Mouse (Mus musculus): ENCODE results near the gene Dynlt1a. TPM values are rescaled to one million over a fixed set of nuclear protein-coding genes. Genes with fewer than 3 reads are reported as not detected.
A peak's percentile ranks its signal among the peaks of the same experiment; 100 is the strongest.
"Not testable (repeated sequence)": the region's sequence is repeated elsewhere in the genome, so short reads cannot be mapped to it uniquely, and the experiment has no call there.

The Dynlt1a gene
- 1 to 10 TPM; 1.2 TPM for total RNA-seq (2021)

DNA sequence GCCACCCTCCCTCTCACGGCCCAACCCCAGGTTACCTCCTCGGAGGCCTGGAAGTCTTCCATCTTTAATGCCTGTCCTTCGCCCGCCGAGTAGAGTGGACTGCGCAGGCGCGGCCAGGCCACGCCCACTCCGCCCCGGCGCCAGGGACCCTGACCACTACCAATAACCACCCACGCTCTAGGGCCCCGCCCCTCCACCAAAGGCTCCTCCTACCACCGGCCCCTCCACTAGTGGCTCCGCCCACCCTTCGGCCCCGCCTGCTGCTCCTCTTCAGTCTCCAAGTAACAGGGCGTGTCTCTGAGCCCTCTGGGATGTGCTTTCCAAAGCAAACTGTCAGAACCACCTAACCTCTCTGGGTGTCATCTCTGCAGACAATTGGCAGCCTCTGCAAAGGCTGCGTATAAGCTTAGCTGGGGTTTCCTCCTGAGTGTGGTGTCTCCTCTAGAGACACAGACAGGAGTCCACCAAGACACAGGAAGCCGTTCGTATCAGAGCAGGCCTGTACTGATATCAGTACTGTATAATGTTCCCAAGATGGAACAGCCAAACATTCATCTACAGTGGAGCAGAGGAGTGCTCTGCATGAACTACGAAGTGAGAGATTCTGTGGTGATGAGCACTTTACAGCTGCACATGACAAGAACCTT is at the start of gene Dynlt1a:
Dynlt1a (minus strand) TSS at position 162 of the 647 bp plus-strand sequence.
- peak; percentile 97 to 99 for DNase-seq
- intact Hi-C loops (cut with DNase I) = not testable (repeated sequence)

DNA sequence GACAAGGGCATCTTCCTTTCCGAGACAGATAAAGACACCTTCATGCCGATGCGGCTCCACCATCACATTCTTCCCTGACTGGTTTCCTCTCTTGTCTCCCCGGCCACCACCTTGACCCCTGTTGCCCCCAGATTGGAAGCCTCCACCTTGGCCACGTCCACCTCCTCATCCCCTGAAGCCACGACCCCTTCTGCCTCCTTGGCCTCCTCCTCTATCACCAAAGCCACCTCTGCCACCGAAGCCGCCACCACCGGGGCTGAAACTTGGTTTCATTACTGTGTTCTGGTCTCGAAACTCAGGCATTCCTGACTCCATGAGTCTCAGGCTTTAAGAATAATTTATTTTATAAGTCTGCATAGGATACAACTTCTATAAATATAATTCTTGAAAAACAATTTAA is 38.0 kb upstream of the Dynlt1a start:
- intact Hi-C loops (cut with DNase I); DNase-seq: not testable (repeated sequence)

DNA sequence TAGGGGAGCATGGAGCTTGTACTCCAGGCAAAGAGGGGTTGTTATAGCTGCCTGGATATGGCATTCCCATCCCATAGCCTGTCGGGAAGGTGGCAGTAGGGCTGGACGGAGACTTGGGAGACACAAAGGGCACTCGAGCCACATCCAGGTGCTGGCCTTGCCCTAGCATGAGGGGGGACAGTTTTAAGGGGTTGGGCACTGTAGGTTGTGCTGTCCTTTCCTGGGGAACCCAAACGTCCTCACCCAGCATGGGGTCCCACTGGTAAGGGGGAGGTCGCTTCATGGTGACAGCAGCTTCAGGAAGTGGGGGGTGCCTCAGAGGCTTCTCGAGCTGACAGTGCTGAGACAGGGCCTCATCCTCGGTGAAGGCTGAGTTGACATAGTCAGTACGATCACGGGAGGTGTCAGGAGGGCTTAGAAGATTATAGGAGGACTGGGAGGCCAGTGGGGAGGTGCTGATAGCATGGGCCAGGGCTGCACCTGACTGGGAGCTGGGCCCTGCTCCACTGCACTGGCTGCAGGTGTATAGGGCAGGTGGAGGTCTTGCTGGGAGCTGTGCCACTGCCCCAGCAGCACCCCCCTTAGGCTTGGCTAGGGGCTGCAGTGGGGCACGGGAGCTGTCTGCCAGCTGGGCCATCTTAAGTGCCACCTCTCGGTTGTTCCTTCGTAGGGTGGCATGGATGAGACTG is 25.4 kb upstream of the Dynlt1a start:
- DNase-seq; intact Hi-C loops (cut with DNase I): not testable (repeated sequence)

DNA sequence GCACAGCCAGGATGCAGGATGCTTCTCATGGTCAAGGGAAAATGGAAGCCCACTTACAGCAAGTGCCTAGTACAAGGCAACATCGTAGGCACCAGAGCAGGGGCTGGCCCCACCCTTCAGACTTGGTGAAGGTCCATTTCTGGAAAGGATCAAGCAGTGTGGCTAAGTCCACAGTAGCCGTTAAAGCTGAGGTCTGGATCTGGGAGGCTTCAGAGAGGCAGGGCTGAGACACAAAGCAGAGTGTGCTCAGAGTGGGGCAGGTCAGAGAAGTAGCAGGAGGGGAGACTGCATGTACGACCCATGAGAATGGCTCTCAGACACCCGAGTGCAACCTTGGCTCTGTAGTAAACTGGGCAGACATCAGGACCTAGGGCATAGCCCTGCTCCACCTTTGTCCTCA is 11.7 kb upstream of the Dynlt1a start:
- DNase-seq; intact Hi-C loops (cut with DNase I): not testable (repeated sequence)

DNA sequence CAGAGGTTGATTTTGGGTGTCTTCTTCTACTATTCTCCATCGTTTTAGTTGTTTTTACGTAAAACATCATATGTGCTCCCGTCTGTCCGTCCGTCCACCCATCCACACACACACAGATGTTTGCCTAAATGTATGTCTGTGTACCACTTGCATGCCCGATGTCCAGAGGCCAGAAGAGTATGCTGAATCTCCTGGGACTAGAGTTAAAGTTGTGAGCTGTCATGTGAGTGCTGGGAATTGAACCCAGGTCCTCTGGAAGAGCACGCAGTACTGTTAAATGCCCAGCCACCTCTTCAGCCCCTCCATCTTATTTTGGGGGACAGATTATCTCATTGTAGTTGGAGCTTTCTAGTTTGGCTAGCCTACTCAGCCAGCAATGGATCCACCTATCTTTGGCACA is 10.3 kb upstream of the Dynlt1a start:
- DNase-seq; intact Hi-C loops (cut with DNase I): not testable (repeated sequence)

DNA sequence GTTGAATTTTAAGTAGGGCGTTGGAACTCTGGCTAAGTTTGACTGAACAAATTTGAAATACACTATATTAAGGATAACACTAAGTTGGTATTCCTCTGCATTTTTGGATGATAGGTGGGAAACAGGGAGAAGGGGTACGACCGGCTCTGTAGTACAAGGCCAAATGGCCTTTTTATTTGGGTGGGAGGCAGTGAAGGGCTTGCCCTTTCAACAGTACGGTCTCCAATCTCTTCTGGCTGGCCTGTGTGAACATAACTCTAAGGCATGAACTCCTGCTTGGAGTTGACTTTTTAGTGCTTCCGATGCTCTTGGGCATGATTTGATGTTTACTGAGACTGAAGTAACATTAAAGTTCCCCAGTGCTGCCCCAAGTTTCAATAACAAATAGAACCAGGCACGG is 8.2 kb upstream of the Dynlt1a start:
- DNase-seq = not testable (repeated sequence)

DNA sequence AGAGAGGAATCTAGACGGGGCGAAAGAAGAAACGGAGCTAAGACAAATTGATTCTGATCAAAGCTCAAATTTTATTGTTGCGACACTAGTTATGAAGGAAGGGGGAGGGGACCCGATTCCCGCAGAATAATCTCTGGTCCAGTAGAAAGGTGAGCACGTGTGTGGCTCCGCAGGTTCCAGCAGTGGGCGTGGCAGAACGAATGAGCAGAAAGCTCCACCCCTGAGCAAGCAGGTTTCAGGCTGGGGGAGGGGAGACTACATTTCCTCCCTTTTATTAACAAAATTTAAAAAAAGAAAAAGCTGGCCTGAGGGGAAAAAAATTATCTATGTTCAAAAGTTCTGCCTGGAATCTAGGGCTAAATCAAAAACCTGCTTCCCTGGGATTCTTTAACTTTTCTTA is 7.7 kb upstream of the Dynlt1a start:
- DNase-seq; intact Hi-C loops (cut with DNase I): not testable (repeated sequence)

More for the DNA sequence above, 8.2 kb upstream of the Dynlt1a start:
- intact Hi-C loops (cut with DNase I) = not testable (repeated sequence)

DNA sequence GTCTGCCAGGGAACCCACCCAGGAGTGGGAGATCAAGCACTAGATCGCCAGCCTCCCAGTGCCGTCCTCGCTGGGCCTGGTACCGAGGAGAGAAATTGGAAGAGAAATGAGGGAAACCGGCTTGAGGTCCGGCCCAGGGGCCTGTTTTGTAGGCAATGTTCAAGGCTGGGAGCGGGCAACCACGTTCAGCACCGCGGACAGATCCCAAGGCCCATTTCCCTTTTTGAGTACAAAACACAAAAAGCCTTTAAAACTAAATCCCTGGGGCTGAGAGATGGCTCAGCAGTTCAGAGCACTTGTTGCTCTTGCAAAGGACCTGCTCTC is 4.4 kb upstream of the Dynlt1a start:
- DNase-seq; intact Hi-C loops (cut with DNase I): not testable (repeated sequence)

DNA sequence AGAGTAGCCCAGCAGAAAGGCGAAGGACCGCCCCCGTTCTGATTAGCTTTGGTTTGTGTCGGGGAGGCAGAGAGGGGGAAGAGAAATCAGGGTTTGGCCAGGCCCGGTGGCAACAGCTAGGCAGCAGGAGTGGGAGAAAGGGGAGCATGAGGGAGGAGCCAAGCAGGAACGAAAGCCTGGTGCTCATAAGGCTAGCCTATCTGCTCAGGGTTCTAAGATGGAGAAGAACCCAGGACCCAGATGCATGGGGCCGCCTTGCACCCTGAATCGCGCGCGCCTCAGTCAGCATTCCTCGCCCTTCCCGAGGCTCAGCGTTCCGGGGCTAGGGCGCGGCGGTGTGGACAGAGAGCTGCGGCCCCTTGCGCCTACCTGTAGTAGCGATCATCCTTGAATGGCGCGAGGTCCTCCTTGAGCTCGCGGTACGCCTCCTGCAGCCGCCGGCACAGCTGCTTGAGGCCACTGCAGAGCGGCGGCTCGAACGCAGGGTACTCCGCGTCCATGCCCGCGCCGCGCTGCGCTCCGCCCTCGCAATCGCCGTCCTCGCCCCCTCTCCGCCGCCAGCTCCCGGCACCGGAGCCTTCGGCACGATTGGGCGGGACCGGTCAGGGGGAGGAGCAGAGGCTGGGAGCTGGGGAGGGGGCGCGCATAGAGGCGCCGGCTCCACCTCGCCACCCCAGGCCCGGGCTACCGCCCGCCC is 3.9 kb upstream of the Dynlt1a start:
- intact Hi-C loops (cut with DNase I); DNase-seq: not testable (repeated sequence)

DNA sequence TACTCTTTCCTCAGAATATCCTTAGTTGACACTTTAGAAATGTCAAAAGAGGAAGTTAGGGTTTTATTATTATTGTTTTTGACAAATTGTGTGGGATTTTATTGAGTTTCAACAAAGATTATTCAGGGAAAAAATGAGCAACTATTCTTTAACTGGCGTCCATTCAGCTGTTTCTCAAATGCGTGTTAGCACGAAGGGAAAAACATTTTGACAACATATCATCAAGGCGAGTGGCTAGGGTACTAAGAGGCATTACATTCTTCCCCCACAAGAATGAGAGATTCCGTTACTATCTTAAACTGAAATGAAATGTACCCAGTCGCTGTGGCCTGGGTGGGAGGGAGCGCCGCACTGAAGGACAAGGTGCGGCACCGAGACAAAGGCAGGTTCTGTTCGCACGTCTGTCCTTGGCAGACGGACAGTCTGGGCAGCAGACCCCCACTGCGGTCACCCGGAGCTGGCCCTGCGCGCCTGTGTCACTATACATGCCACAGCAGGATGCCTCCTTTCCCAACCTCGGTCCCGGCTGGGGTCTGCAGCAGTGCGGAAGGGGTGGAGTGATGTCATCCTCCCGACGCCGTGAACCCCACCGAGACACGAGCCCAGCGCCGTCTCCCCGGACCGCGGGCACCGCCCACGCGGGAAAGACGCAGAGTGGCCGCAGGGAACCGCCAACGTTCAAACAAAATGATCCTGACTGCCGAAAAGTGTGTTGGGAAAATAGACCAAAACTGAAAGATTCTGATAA is 747 bp downstream of the Dynlt1a start:
- DNase-seq = peak; percentile 58 to 66
- intact Hi-C loops (cut with DNase I) = not testable (repeated sequence)

DNA sequence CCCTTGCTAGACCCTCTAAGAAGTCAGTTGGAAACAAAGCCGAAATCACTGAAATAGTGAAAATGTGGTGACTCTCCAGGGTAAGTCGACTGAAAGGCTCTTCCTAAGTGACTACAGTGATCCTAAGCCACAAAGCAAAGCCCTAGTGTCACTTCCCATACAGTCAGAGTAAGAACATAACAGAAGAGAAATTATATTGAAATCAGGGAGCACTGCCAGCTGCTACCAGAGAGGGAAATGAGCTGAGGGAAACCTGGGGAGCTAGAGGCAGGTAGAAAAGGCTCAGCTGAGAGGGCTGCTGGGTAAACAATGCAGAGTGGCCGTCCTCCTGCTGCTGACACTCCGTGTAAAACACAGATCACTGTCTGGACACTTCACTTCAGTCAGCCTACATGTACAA is 1.6 kb downstream of the Dynlt1a start:
- intact Hi-C loops (cut with DNase I) = not testable (repeated sequence)
- peak in 1 of 2 experiments; percentile 37 for DNase-seq

DNA sequence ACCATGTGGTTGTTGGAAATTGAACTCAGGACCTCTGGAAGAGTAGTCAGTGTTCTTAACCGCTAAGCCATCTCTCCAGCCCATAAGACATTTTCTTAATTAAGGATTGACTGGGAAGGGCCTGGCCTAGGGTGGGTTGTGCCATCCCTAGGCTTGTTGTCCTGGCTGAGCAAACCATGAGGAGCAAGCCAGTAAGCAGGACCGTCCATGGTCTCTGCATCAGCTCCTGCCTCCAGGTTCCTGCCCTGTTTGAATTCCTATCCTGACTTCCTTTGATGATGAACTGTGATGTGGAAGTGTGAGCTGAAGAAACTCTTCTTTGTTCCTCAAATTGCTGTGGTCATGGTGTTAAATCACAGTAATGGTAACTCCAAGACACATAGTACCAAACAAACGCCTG is 2.8 kb downstream of the Dynlt1a start:
- DNase-seq; intact Hi-C loops (cut with DNase I): not testable (repeated sequence)

DNA sequence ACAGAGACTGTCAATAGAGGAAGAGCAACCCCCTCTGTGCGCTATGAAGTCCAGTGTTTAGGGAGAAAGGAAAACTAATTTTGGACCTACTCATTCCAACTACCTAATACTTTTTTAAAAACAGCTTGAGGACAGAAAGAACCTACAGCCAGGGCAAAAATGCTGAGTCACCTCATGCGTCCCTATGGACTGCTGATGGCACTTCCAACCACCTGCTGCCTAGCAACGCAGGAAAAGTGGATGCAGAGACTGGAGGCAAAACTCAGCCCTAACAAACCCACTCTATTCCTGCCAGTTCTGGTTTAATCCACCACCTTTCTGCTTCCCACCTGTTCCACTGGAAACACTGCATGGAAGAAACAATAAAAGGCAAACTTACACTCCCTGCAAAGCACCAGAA is 4.5 kb downstream of the Dynlt1a start:
- intact Hi-C loops (cut with DNase I); DNase-seq: not testable (repeated sequence)

DNA sequence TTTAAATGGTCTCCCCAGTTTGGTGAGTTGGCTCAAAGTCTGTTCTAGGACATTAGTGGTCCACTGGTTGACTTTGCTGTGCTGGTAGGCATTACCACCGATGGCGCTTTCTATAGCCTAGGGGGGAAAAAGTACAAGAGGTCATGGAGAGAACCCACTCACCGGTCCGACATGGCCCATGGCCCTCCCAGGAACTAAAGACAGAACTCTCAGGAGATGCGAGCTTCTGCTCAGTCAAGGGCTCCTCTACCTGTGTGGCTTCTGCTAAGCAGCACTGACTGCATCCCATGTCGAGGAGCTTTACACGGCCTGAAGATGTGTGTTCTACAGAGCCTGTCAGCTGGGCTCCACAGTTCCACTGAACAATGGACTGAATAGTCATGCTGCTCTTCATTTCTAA is 5.6 kb downstream of the Dynlt1a start:
- DNase-seq; intact Hi-C loops (cut with DNase I): not testable (repeated sequence)

DNA sequence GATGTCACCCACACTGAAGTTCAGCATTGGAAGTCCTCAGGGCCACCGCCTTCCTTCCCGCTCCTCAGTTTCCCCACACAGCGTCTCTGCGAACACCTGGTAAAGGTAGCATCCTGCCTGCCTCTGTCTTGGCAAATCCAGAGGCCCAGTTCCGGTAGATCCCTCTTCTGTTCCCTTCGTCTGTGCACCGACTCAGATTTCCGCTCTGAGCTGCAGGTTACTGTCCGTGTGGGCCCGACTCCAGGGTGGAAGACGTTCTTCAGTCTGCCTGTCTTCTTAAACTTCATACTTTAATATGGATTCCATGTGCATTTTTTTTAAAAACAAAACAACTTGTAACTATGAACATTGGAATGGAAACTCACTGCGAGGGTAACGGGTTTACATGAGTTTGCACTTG is 10.8 kb downstream of the Dynlt1a start:
- DNase-seq; intact Hi-C loops (cut with DNase I): not testable (repeated sequence)

DNA sequence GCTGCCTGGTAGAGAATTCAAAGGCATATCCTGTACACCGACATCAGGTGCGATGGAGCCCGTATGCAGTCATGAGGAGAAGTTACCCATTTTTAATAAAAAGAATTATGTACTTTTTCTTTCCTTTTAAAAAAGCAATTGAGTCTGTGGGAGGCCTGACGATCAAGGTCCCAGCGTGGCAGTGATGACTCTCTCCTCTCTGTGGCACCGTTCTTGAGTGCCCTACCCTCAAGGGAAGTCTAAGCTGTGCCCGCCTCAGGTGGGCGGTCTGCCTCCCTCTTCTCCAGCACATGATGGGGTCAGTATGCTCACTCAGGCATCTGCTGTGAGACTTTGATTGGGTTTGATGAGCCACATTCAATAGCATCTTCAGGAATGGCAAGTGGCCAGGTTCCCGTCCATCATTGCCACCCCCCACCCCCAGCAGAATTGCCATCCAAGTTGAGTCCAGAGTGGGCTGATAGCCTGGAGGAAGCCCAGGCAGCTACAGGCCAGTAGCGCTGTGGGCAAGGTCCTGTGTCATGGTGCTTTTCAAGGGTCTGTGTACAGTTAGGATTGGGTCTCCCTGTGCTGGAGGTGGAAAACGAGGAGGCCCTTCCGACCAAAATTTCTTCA is 11.5 kb downstream of the Dynlt1a start:
- intact Hi-C loops (cut with DNase I); DNase-seq: not testable (repeated sequence)

DNA sequence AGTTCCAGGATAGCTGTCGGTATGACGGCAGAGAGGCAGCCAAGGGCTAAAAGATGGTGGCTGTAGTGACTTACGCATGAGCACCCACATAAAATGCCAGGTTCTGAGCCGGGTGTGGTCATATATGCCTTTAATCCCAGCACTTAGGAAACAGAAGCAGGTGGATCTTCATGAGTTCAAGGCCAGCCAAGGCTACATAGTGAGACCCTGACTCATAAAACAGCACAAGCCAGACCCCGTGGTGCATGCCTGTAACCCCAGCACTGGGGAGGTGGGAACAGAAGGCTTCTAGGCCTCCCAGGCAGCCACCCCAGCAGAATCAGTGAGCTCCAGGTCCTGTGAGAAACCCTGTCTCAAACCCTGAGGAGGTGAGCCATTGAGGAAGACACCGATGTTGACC is 12.4 kb downstream of the Dynlt1a start:
- intact Hi-C loops (cut with DNase I); DNase-seq: not testable (repeated sequence)

DNA sequence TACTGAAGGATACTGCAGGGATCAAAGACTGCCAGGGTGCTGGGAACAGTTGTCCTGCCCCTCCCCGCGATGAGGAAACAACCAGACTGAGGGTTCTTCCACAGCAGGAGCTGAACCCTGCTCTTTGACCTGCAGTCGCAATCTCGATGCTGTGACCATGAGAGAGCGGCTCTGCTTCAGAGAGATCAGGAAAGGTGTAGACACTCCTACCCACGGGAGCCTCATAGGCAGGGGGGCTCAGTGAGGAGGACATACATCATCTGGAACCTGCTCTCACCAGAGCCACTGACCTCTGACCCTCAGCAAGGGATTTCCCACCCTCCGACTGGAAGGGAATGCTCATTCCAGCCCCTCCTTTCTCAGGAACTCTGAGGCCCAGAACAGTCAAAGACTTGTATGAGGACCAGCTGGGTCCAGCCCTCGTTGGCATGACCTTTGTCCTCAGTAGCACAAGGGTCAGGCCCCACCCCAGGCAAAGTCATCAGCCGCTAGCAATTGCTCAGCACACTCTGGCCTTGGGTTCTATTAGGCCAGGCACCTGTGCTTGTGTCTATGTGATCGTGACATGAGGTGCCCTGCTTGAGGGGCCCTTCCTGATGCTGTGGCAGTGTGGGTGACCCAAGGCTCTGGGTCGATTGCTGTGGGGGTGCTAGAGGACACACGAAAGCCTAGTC is 17.0 kb downstream of the Dynlt1a start:
- DNase-seq; intact Hi-C loops (cut with DNase I): not testable (repeated sequence)

DNA sequence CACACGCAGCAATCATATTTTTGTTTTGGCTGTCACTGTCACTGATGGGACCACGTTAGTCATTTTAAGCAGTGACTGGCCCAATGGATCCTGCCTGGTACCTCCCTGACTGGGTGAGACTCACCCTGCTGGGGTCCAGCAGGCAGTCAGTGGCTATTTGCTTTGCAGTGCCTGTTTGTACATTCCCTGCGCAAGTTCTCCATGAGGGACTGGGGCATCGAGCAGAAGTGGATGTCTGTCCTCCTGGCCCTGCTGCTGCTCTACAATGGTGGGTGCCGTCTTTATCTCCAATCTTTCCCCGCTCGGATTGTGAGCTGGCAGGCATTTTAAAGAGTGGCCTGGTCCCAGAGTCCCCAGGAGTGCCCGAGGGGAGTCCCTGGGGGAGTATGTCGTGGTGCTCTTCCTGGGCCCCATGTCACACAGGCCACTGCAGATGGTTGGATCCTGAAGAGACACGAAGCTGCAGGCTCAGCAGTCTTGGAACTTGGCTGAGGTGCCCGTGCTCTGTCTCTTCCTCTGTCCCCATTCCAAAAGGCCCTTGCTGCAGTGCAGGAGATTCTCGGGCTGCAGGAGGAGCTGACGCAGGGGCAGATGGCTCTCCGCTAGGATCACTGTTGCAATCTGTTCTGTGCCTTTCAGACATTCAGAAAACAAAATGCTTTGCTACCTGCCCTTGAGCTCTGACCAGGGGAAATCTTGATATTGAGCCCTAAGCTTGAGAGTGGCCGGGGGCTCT is 20.1 kb downstream of the Dynlt1a start:
- DNase-seq; intact Hi-C loops (cut with DNase I): not testable (repeated sequence)
